Mouse (Mus musculus): ENCODE measurements at regions not wholly inside any gene's neighbourhood (a gene's known extent, or its start where the extent isn't known, plus 50 kb on each side); places are given as distances from the start of the nearest gene placed in this dataset.

DNA sequence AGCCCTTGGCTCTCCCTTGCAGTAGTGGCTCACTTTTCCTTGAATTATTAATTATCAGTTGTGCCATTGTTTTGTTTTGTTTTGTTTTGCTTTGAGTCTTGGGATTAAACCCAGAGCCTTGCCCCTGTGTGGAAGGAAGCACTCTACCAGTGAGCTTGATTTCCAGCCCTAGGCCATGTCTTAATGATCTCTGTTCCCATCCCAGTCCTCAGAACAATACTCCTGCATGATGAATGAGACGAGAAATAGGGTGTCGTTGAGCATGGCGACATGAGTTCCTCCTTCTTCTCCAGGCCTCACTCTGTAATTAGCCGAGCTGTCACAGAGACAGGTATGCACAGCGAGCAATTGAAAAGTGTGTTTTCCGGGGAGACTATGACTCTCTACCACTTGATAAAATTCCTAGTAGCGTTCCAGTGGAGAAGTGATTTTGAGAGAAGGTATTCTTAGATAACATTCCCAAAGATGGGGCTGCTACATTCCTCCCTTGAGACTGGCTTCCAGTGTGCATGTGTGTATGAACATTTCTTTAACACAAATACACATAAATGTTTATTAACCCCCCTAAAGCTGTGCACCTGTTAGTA, 95.6 kb upstream of the Sox4 start:
- TF ChIP-seq CTCF (IDR thresholded peaks at IDR 0.05; ENCODE audit: insufficient read depth, low read depth, low read length) (no peak), POLR2A (IDR thresholded peaks at IDR 0.05; ENCODE audit: insufficient read depth, low read depth, low read length) (no peak)

Measured in olfactory bulb, adult 2 months (tissue).